Mouse (Mus musculus) forebrain, embryonic 11.5 days (tissue): ENCODE results near the gene Gm20388. TPM values are rescaled to one million over a fixed set of nuclear protein-coding genes. Genes with fewer than 3 reads are reported as not detected.

Experiments used
- ATAC-seq: fragments of 200-750 bp; cut with Nextera tagmentation; replicated peaks from 2 replicates; pipeline ENCODE4 v1.8.0; 2017; ENCODE audit warnings: moderate TSS enrichment; ENCODE audit not compliant: low FRiP score
- DNase-seq: peaks from one replicate; pipeline ENCODE4 v3.0.0-alpha.2; 2017; ENCODE audit warnings: low spot score
- H3K27ac ChIP-seq: fragments of 300-500 bp; sonication (generic); 2 replicates; pipeline ENCODE4 v1.5.1; 2014; ENCODE audit warnings: low read depth, low read length
- H3K27me3 ChIP-seq: fragments of 300-500 bp; sonication (generic); 2 replicates; pipeline ENCODE4 v1.6.1; 2014; ENCODE audit warnings: mild to moderate bottlenecking, low read length, mixed read lengths; ENCODE audit not compliant: control insufficient read depth, insufficient read depth
- H3K36me3 ChIP-seq: fragments of 300-500 bp; sonication (generic); 2 replicates; pipeline ENCODE4 v1.6.1; 2014; ENCODE audit warnings: mild to moderate bottlenecking, low read length, moderate library complexity, mixed read lengths; ENCODE audit not compliant: control insufficient read depth, insufficient read depth
- H3K4me1 ChIP-seq: fragments of 300-500 bp; sonication (generic); replicated peaks from 2 replicates; pipeline ENCODE4 v1.6.1; 2014; ENCODE audit warnings: low read length, mixed read lengths; ENCODE audit not compliant: control insufficient read depth, insufficient read depth
- H3K4me2 ChIP-seq: fragments of 300-500 bp; sonication (generic); 2 replicates; pipeline ENCODE4 v1.6.1; 2014; ENCODE audit warnings: low read depth, mild to moderate bottlenecking, low read length, moderate library complexity, mixed read lengths; ENCODE audit not compliant: severe bottlenecking
- H3K4me3 ChIP-seq: fragments of 300-500 bp; sonication (generic); 2 replicates; pipeline ENCODE4 v1.5.1; 2014; ENCODE audit warnings: low read depth, low read length
- H3K9ac ChIP-seq: fragments of 300-500 bp; sonication (generic); 2 replicates; pipeline ENCODE4 v1.6.1; 2014; ENCODE audit warnings: low read length
- H3K9me3 ChIP-seq: fragments of 300-500 bp; sonication (generic); 2 replicates; pipeline ENCODE4 v1.6.1; 2016; ENCODE audit warnings: low read length, mixed read lengths; ENCODE audit not compliant: control insufficient read depth
- WGBS: fragments of 180-500 bp; shearing (Covaris S2); extraction: QIAGEN DNeasy Blood & Tissue Kit; methylation state at CpG from one replicate; pipeline ENCODE4 v1.1.7; 2014; 5-methylcytosine and 5-hydroxymethylcytosine counted together
- polyA plus RNA-seq: library from polyadenylated mRNA; unstranded; fragments of >200 nt; fragmentation: Nextera tagmentation; extraction: Ambion mirVana; gene quantifications from 2 replicates; pipeline ENCODE4 v1.2.1, GENCODE M21; 2014

Gm20388 gene
- polyA plus RNA-seq, 1 experiment from 2014 or later = not detected

GRCm38 (mm10) chr8:120428492-120428891, 517.9 kb downstream of the Gm20388 start:
- Histone ChIP-seq H3K36me3 (no peaks in the 10 kb centered on the region), H3K27me3 (no peaks in the 10 kb centered on the region), H3K4me3 (no peak overlapping the region), H3K9ac (no peak overlapping the region), H3K4me1 (peaks cover 41% of the 10 kb centered on the region), H3K4me2 (no peak overlapping the region), H3K9me3 (peaks cover under 1% of the 10 kb centered on the region; the same call in 1 of the 2 replicates), H3K27ac (no peak overlapping the region)
- WGBS = 82% methylated on average over 5 of the region's 5 CpGs
- DNase-seq (no peak), ATAC-seq (no peak)

GRCm38 (mm10) chr8:120429116-120429515, 518.5 kb downstream of the Gm20388 start:
- WGBS = 100% methylated on average over 1 of the region's 1 CpGs

GRCm38 (mm10) chr8:120431042-120431441, 520.4 kb downstream of the Gm20388 start:
- ATAC-seq (no peak), DNase-seq (no peak)
- Histone ChIP-seq H3K9ac (no peak overlapping the region), H3K9me3 (peaks cover 4% of the 10 kb centered on the region; the same call in 1 of the 2 replicates), H3K4me2 (no peak overlapping the region), H3K4me3 (no peak overlapping the region), H3K4me1 (peaks cover 18% of the 10 kb centered on the region), H3K27ac (no peak overlapping the region), H3K36me3 (no peaks in the 10 kb centered on the region), H3K27me3 (no peaks in the 10 kb centered on the region)
- WGBS = 91% methylated on average over 12 of the region's 12 CpGs

More at GRCm38 (mm10) chr8:120429116-120429515, 518.5 kb downstream of the Gm20388 start:
- Histone ChIP-seq H3K4me2 (no peak overlapping the region), H3K9ac (no peak overlapping the region), H3K4me3 (no peak overlapping the region), H3K36me3 (no peaks in the 10 kb centered on the region), H3K27ac (no peak overlapping the region), H3K27me3 (no peaks in the 10 kb centered on the region), H3K9me3 (peaks cover 4% of the 10 kb centered on the region; the same call in 1 of the 2 replicates), H3K4me1 (peaks cover 35% of the 10 kb centered on the region)
- ATAC-seq = no peak
- DNase-seq = no peak

- Histone ChIP-seq H3K9ac (no peak overlapping the region), H3K9me3 (peaks cover 4% of the 10 kb centered on the region; the same call in 1 of the 2 replicates), H3K36me3 (no peaks in the 10 kb centered on the region), H3K4me2 (no peak overlapping the region), H3K4me3 (no peak overlapping the region), H3K27ac (no peak overlapping the region), H3K27me3 (no peaks in the 10 kb centered on the region), H3K4me1 (peaks cover 6% of the 10 kb centered on the region)
- no peak for ATAC-seq
- no peak for DNase-seq
- WGBS = 78% methylated on average over 7 of the region's 7 CpGs
Measured at GRCm38 (mm10) chr8:120432438-120432837, 521.8 kb downstream of the Gm20388 start.

GRCm38 (mm10) chr8:120433143-120433542, 522.5 kb downstream of the Gm20388 start:
- DNase-seq = no peak
- Histone ChIP-seq H3K9ac (no peak overlapping the region), H3K4me3 (no peak overlapping the region), H3K36me3 (no peaks in the 10 kb centered on the region), H3K4me1 (peaks cover 8% of the 10 kb centered on the region), H3K9me3 (peaks cover 4% of the 10 kb centered on the region; the same call in 1 of the 2 replicates), H3K27ac (no peak overlapping the region; the same call in 1 of the 2 replicates), H3K4me2 (no peak overlapping the region), H3K27me3 (no peaks in the 10 kb centered on the region)
- WGBS = 86% methylated on average over 7 of the region's 7 CpGs
- no peak for ATAC-seq

- 95% methylated on average over 1 of the region's 1 CpGs for WGBS
- H3K9ac ChIP-seq = no peak overlapping the region
- ATAC-seq = no peak
- no peak overlapping the region for H3K4me3 ChIP-seq
- H3K9me3 ChIP-seq = peaks cover 4% of the 10 kb centered on the region; the same call in 1 of the 2 replicates
- no peak for DNase-seq
- no peaks in the 10 kb centered on the region for H3K27me3 ChIP-seq
- peaks cover 14% of the 10 kb centered on the region for H3K4me1 ChIP-seq
- H3K27ac ChIP-seq = no peak overlapping the region
- H3K4me2 ChIP-seq = no peak overlapping the region
- H3K36me3 ChIP-seq = no peaks in the 10 kb centered on the region
Measured at GRCm38 (mm10) chr8:120433734-120434133, 523.1 kb downstream of the Gm20388 start.

GRCm38 (mm10) chr8:120435781-120436180, 525.1 kb downstream of the Gm20388 start:
- Histone ChIP-seq H3K27me3 (peaks cover 2% of the 10 kb centered on the region; the same call in 1 of the 2 replicates), H3K4me3 (no peak overlapping the region), H3K9me3 (peaks cover 4% of the 10 kb centered on the region; the same call in 1 of the 2 replicates), H3K4me1 (peaks cover 33% of the 10 kb centered on the region), H3K9ac (no peak overlapping the region), H3K4me2 (no peak overlapping the region), H3K36me3 (no peaks in the 10 kb centered on the region), H3K27ac (no peak overlapping the region)
- ATAC-seq (no peak), DNase-seq (no peak)
- 95% methylated on average over 15 of the region's 15 CpGs for whole genome bisulfite sequencing

GRCm38 (mm10) chr8:120436491-120437030, 525.9 kb downstream of the Gm20388 start:
- H3K9ac ChIP-seq = no peak overlapping the region
- WGBS = 42% methylated on average over 5 of the region's 5 CpGs

GRCm38 (mm10) chr8:120437207-120437606, 526.6 kb downstream of the Gm20388 start:
- WGBS = 82% methylated on average over 1 of the region's 1 CpGs
- no peak overlapping the region for H3K4me3 ChIP-seq
- H3K36me3 ChIP-seq = no peaks in the 10 kb centered on the region
- H3K27ac ChIP-seq = no peak overlapping the region
- H3K4me2 ChIP-seq = no peak overlapping the region
- H3K4me1 ChIP-seq = peaks cover 37% of the 10 kb centered on the region
- no peak for DNase-seq
- ATAC-seq = no peak
- peaks cover 2% of the 10 kb centered on the region; the same call in 1 of the 2 replicates for H3K27me3 ChIP-seq
- peaks cover 4% of the 10 kb centered on the region; the same call in 1 of the 2 replicates for H3K9me3 ChIP-seq
- H3K9ac ChIP-seq = no peak overlapping the region

More at GRCm38 (mm10) chr8:120436491-120437030, 525.9 kb downstream of the Gm20388 start:
- peaks cover 37% of the 10 kb centered on the region for H3K4me1 ChIP-seq
- H3K27ac ChIP-seq = no peak overlapping the region
- DNase-seq (no peak), ATAC-seq (no peak)
- no peak overlapping the region for H3K4me2 ChIP-seq
- peaks cover 4% of the 10 kb centered on the region; the same call in 1 of the 2 replicates for H3K9me3 ChIP-seq
- no peaks in the 10 kb centered on the region for H3K36me3 ChIP-seq
- no peak overlapping the region for H3K4me3 ChIP-seq
- H3K27me3 ChIP-seq = peaks cover 2% of the 10 kb centered on the region; the same call in 1 of the 2 replicates
